Mouse (Mus musculus) left cerebral cortex, postnatal 14 days (tissue): ENCODE data around the gene Samd14. TPM values are rescaled to one million over a fixed set of nuclear protein-coding genes. Genes with fewer than 3 reads are reported as not detected.

Source experiments
- DNase-seq, 2 experiments: peaks; one replicate each; pipeline ENCODE4 v3.0.0; 2021 to 2022; ENCODE audit warnings: low spot score in 2 of 2, mixed read lengths in 1 of 2
- intact Hi-C: fragments of 180-260 bp; cut with DNase I; formaldehyde crosslinking; loops from one replicate; pipeline ENCODE4 v1.15.1; 2025
- total RNA-seq, 2 experiments: library from RNA; stranded (reverse); gene quantifications; 2 replicates each; pipeline ENCODE4 v1.2.3; 2021

Gene Samd14
- total RNA-seq, 2 experiments from 2014 or later = 48.5 to 52.2 TPM

GRCm38 (mm10) chr11:94987851-94988250 is 21.8 kb upstream of the Samd14 start:
- intact Hi-C loops = no loop called here
- no peak for DNase-seq

GRCm38 (mm10) chr11:94988780-94989561 is 20.7 kb upstream of the Samd14 start:
- DNase-seq = peak; percentile 46 to 67
- intact Hi-C loops = no loop called here

GRCm38 (mm10) chr11:94989562-94990017 is 20.1 kb upstream of the Samd14 start:
- intact Hi-C loops = no loop called here
- peak; percentile 85 to 92 for DNase-seq

GRCm38 (mm10) chr11:94990102-94990748 is 19.5 kb upstream of the Samd14 start:
- no peak for DNase-seq
- intact Hi-C loops = no loop called here

GRCm38 (mm10) chr11:94990749-94991577 is 18.7 kb upstream of the Samd14 start, which contains the start of gene Ppp1r9b:
Gene Ppp1r9b (plus strand): TSS chr11:94991035.
- peak; percentile 92 to 93 for DNase-seq
- intact Hi-C loops = no loop called here

- peak in 1 of 2 experiments; percentile 49 for DNase-seq
- intact Hi-C loops = no loop called here
These were observed 17.8 kb upstream of the Samd14 start for GRCm38 (mm10) chr11:94991641-94992479.

GRCm38 (mm10) chr11:94992480-94992753 is 17.3 kb upstream of the Samd14 start:
- intact Hi-C loops = no loop called here
- no peak for DNase-seq

GRCm38 (mm10) chr11:94992754-94993606 is 16.7 kb upstream of the Samd14 start:
- DNase-seq = peak in 1 of 2 experiments; percentile 43
- intact Hi-C loops = no loop called here

- no peak for DNase-seq
- intact Hi-C loops = no loop called here
These were observed 15.4 kb upstream of the Samd14 start for GRCm38 (mm10) chr11:94994208-94994814.

- no peak for DNase-seq
- intact Hi-C loops = no loop called here
These were observed 14.5 kb upstream of the Samd14 start for GRCm38 (mm10) chr11:94994947-94995772.

GRCm38 (mm10) chr11:94996101-94996500 is 13.6 kb upstream of the Samd14 start:
- intact Hi-C loops = no loop called here
- no peak for DNase-seq

- no peak for DNase-seq
- intact Hi-C loops = no loop called here
These were observed 12.7 kb upstream of the Samd14 start for GRCm38 (mm10) chr11:94996984-94997383.

- intact Hi-C loops = no loop called here
- no peak for DNase-seq
These were observed 12.1 kb upstream of the Samd14 start for GRCm38 (mm10) chr11:94997596-94997995.

GRCm38 (mm10) chr11:94998041-94998531 is 11.6 kb upstream of the Samd14 start:
- peak; percentile 62 to 65 for DNase-seq
- intact Hi-C loops = no loop called here

- no peak for DNase-seq
- intact Hi-C loops = loop anchor here (2.0 kb wide), 1 partner anchor 21 kb away; no protein-coding TSS in a partner anchor
These were observed 9.6 kb upstream of the Samd14 start for GRCm38 (mm10) chr11:95000128-95000527.

GRCm38 (mm10) chr11:95000548-95000947 is 9.1 kb upstream of the Samd14 start:
- intact Hi-C loops = loop anchor here (2.0 kb wide), 1 partner anchor 22 kb away; no protein-coding TSS in a partner anchor

GRCm38 (mm10) chr11:95001058-95001457 is 8.6 kb upstream of the Samd14 start:
- peak; percentile 72 to 76 for DNase-seq
- intact Hi-C loops = loop anchor here (2.0 kb wide), 1 partner anchor 22 kb away; no protein-coding TSS in a partner anchor

More at GRCm38 (mm10) chr11:95000548-95000947, 9.1 kb upstream of the Samd14 start:
- DNase-seq = no peak
